In the genomic region with DNA sequence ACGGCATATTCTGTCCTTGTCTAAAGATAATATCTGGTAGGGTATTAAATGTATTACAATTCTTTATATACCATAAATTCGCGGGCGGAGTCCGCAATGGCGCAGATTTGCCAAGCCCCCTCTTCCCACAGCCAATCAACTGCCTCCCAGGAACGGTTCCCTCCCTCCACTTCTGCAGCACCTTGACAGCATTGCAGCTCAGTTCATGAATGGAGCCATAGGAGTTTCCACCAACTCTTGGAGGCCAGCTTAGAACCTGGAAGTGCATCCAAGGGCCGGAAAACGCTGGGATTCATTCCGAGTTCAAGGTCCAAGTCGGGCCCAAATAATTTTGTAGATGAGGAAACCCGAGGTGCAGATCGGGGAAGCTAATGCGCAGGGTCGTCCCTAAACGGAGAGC, we compare ENCODE assay signal across 8 mouse cellular contexts. TPM values are rescaled to one million over a fixed set of nuclear protein-coding genes. Genes with fewer than 3 reads are reported as not detected.
A peak's percentile ranks its signal among the peaks of the same experiment; 100 is the strongest.
DNase-seq lines count a peak whose midpoint lies in the region; ATAC-seq and TF ChIP-seq lines count a peak whose summit lies in the region.

Pex16 (plus strand) TSS at position 163 of the 400 bp plus-strand sequence.
Large2 (minus strand) TSS at position 356 of the 400 bp plus-strand sequence.

- H3K27ac ChIP-seq in hindbrain, postnatal 0 days: peak within 1 kb of the TSS; percentile 80
- H3K27ac ChIP-seq in liver, embryonic 11.5 days (ENCODE audit: low read depth, low read length): peak within 1 kb of the TSS; percentile 70

- peaks cover 10% of the 10 kb centered on the region for H3K79me2 ChIP-seq in myocyte (ENCODE audit: control insufficient read depth, insufficient read depth)

- H3K4me1 ChIP-seq in erythroblast, embryonic 14.5 days (ENCODE audit: control insufficient read depth): peaks cover 31% of the 10 kb centered on the region
- H3K4me1 ChIP-seq in hindbrain, postnatal 0 days (ENCODE audit: insufficient read depth, low read length): peaks cover 29% of the 10 kb centered on the region
- peaks cover 10% of the 10 kb centered on the region for H3K4me1 ChIP-seq in liver, embryonic 11.5 days (replicated peaks; ENCODE audit: control insufficient read depth, insufficient read depth, low read length)

- peak within 1 kb of the TSS; percentile 34 for H3ac ChIP-seq in myocyte (ENCODE audit: control insufficient read depth, insufficient read length)

- H3K27me3 ChIP-seq in erythroblast, embryonic 14.5 days (ENCODE audit: control insufficient read depth): peaks cover 44% of the 10 kb centered on the region
- H3K27me3 ChIP-seq in hindbrain, postnatal 0 days (ENCODE audit: insufficient read depth, low read length): no peaks in the 10 kb centered on the region
- peaks cover 33% of the 10 kb centered on the region for H3K27me3 ChIP-seq in liver, embryonic 11.5 days (replicated peaks; ENCODE audit: control insufficient read depth, insufficient read depth, low read length)
- H3K27me3 ChIP-seq in myocyte (ENCODE audit: control insufficient read depth, insufficient read depth, insufficient read length): peaks cover 6% of the 10 kb centered on the region

- peak within 1 kb of the TSS; percentile 56 for H3K9ac ChIP-seq in hindbrain, postnatal 0 days (replicated peaks; ENCODE audit: low read length)
- H3K9ac ChIP-seq in liver, embryonic 11.5 days (ENCODE audit: low read depth, low read length): peak within 1 kb of the TSS; percentile 81

- no peak for TF ChIP-seq POLR2A in myocyte (IDR thresholded peaks at IDR 0.05; ENCODE audit: insufficient read length, low read depth)

- 6% methylated on average over 16 of the region's 16 CpGs for WGBS in hindbrain, postnatal 0 days
- WGBS in liver, embryonic 11.5 days: 2% methylated on average over 16 of the region's 16 CpGs

- peaks cover 30% of the 10 kb centered on the region for H3K36me3 ChIP-seq in erythroblast, embryonic 14.5 days (ENCODE audit: control insufficient read depth)
- peaks cover 13% of the 10 kb centered on the region for H3K36me3 ChIP-seq in hindbrain, postnatal 0 days (ENCODE audit: insufficient read depth, low read length)
- peaks cover 13% of the 10 kb centered on the region for H3K36me3 ChIP-seq in liver, embryonic 11.5 days (ENCODE audit: control insufficient read depth, insufficient read depth, low read length)
- peaks cover 10% of the 10 kb centered on the region for H3K36me3 ChIP-seq in myocyte (ENCODE audit: control insufficient read depth, insufficient read depth)

- H3K4me2 ChIP-seq in hindbrain, postnatal 0 days (ENCODE audit: low read depth, low read length): peak within 1 kb of the TSS; percentile 66
- peak within 1 kb of the TSS; percentile 94 for H3K4me2 ChIP-seq in liver, embryonic 11.5 days
- H3K4me2 ChIP-seq in myocyte (ENCODE audit: low read depth): peak within 1 kb of the TSS; percentile 91

- DNase-seq in frontal cortex, postnatal 10 days (ENCODE audit: low spot score in 2 of 2): no peak
- DNase-seq in adrenal gland, postnatal 36 days: peak; percentile 55 to 61
- DNase-seq in hindbrain, postnatal 0 days (ENCODE audit: low spot score): peak; percentile 71
- no peak for DNase-seq in liver, embryonic 11.5 days (ENCODE audit: low spot score)
- no peak for DNase-seq in ovary, adult 18-20 months (ENCODE audit: low spot score)

- peak; percentile 48 for ATAC-seq in frontal cortex, adult (ENCODE audit: low TSS enrichment)
- no peak for ATAC-seq in hindbrain, postnatal 0 days
- ATAC-seq in liver, embryonic 11.5 days (replicated peaks; ENCODE audit: low FRiP score): no peak; the same call in 1 of the 2 replicates

- no peak for TF ChIP-seq CTCF in hindbrain, postnatal 0 days (IDR thresholded peaks at IDR 0.05; ENCODE audit: low read depth)

- H3K4me3 ChIP-seq in erythroblast, embryonic 14.5 days (replicated peaks): peak within 1 kb of the TSS; percentile 81
- peak within 1 kb of the TSS; percentile 55 for H3K4me3 ChIP-seq in hindbrain, postnatal 0 days (ENCODE audit: low read length)
- H3K4me3 ChIP-seq in liver, embryonic 11.5 days (ENCODE audit: low read depth, low read length): peak within 1 kb of the TSS; percentile 85
- peak within 1 kb of the TSS; percentile 79 for H3K4me3 ChIP-seq in myocyte

- no peaks in the 10 kb centered on the region for H3K9me3 ChIP-seq in erythroblast, embryonic 14.5 days (ENCODE audit: control insufficient read depth, low read length)
- H3K9me3 ChIP-seq in hindbrain, postnatal 0 days (ENCODE audit: low read length): no peaks in the 10 kb centered on the region
- no peaks in the 10 kb centered on the region for H3K9me3 ChIP-seq in liver, embryonic 11.5 days (ENCODE audit: control insufficient read depth, low read length)

TF ChIP-seq in myocyte, 11 proteins besides CTCF, POLR2A, EP300 and RAD21:
- TF ChIP-seq POLR2AphosphoS2 (IDR thresholded peaks at IDR 0.05; ENCODE audit: insufficient read length, low read depth) (no peak), SRF (IDR thresholded peaks at IDR 0.05; ENCODE audit: control insufficient read depth, insufficient read length, low read depth) (no peak), TCF3 (IDR thresholded peaks at IDR 0.05; ENCODE audit: insufficient read length, low read depth) (no peak), E2F4 (IDR thresholded peaks at IDR 0.05; ENCODE audit: insufficient read depth) (no peak), TCF12 (IDR thresholded peaks at IDR 0.05; ENCODE audit: insufficient read depth, poor library complexity, severe bottlenecking) (no peak), MYOG (IDR thresholded peaks at IDR 0.05; ENCODE audit: control insufficient read depth in 1 of 3, insufficient read depth in 1 of 3, insufficient read length in 2 of 3, low read depth in 2 of 3) (no peak), REST (IDR thresholded peaks at IDR 0.05; ENCODE audit: insufficient read depth, insufficient read length) (no peak), USF1 (IDR thresholded peaks at IDR 0.05; ENCODE audit: low read depth) (no peak)
TF ChIP-seq in myocyte: peak in this region for 0.

RNA-seq across cellular contexts. Expression of gene Pex16, which starts in this region (rescaled TPM):
- total RNA-seq in adrenal gland, postnatal 36 days (2021): 100 to 1,000 TPM in 1 of 2 experiments, 10 to 100 TPM in 1; 97.3 to 224 TPM
- polyA plus RNA-seq in erythroblast, embryonic 14.5 days (2012): 2.6 and 3.5 TPM in 2 replicates
- total RNA-seq in hindbrain, postnatal 0 days (2014; rRNA removed): 27.8 and 35.2 TPM in 2 replicates
- 44.3 and 48.6 TPM in 2 replicates for polyA plus RNA-seq in hindbrain, postnatal 0 days (2015; fragmentation: Nextera tagmentation; extraction: Ambion mirVana)
- polyA plus RNA-seq in liver, embryonic 11.5 days (2014; fragmentation: Nextera tagmentation; extraction: Ambion mirVana): 26.3 and 29.3 TPM in 2 replicates
- 44.1 TPM for polyA plus RNA-seq in myocyte (2012; fragmentation: generic; extraction: Trizol)

RNA-seq across cellular contexts. Expression of gene Large2, which starts in this region (rescaled TPM):
- 1 to 10 TPM in 1 of 2 experiments, under 1 TPM in 1; 0.79 to 2.4 TPM for total RNA-seq in adrenal gland, postnatal 36 days (2021)
- polyA plus RNA-seq in erythroblast, embryonic 14.5 days (2012): 0.03 TPM in 1 of 2 replicates, not detected in the other
- total RNA-seq in hindbrain, postnatal 0 days (2014; rRNA removed): 0.11 and 0.16 TPM in 2 replicates
- 1.8 and 2.1 TPM in 2 replicates for polyA plus RNA-seq in hindbrain, postnatal 0 days (2015; fragmentation: Nextera tagmentation; extraction: Ambion mirVana)
- polyA plus RNA-seq in liver, embryonic 11.5 days (2014; fragmentation: Nextera tagmentation; extraction: Ambion mirVana): 4.2 and 5.4 TPM in 2 replicates
- 0.11 TPM for polyA plus RNA-seq in myocyte (2012; fragmentation: generic; extraction: Trizol)

Comparison
In these comparisons a context has a peak if more than half of its experiments do, and no peak if none do; other contexts are left out.
1. DNase-seq: peak in adrenal gland, postnatal 36 days (2 of 2) and hindbrain, postnatal 0 days (single experiment); none in frontal cortex, postnatal 10 days (0 of 2), liver, embryonic 11.5 days (single experiment) and ovary, adult 18-20 months (single experiment).
2. Peak in every context shown above with its lines, with median percentiles within 50 percentile points of each other: H3K4me3 ChIP-seq and H3K4me2 ChIP-seq.